Mouse (Mus musculus) hindlimb bud, embryonic 11.5 days (tissue): ENCODE data around the gene Msh4.

Experiments
- DNase-seq: peaks from one replicate; pipeline ENCODE4 v3.0.0-alpha.2; 2012; ENCODE audit warnings: low read depth, low spot score; ENCODE audit errors: extremely low spot score

Msh4 gene

GRCm38 (mm10) chr3:153906136-153906871, at the start of gene Msh4:
Gene Msh4, minus strand, starts transcription at chr3:153906138.
- no peak for DNase-seq

- DNase-seq, result no peak
Observed at GRCm38 (mm10) chr3:153948176-153948575, 42.2 kb upstream of the Msh4 start.

- DNase-seq, result no peak
Observed at GRCm38 (mm10) chr3:153947271-153947670, 41.3 kb upstream of the Msh4 start.

- peak; percentile 94 for DNase-seq
Observed at GRCm38 (mm10) chr3:153944335-153944990, 38.5 kb upstream of the Msh4 start, which contains the start of gene Acadm. Gene Acadm, minus strand, starts transcription at chr3:153944632.

- no peak for DNase-seq
Observed at GRCm38 (mm10) chr3:153943901-153944334, 38.0 kb upstream of the Msh4 start.

- DNase-seq, result no peak
Observed at GRCm38 (mm10) chr3:153943003-153943640, 37.2 kb upstream of the Msh4 start.

- no peak for DNase-seq
Observed at GRCm38 (mm10) chr3:153941613-153942012, 35.7 kb upstream of the Msh4 start.

- DNase-seq, result no peak
Observed at GRCm38 (mm10) chr3:153940486-153940885, 34.5 kb upstream of the Msh4 start.

- DNase-seq, result no peak
Observed at GRCm38 (mm10) chr3:153940021-153940420, 34.1 kb upstream of the Msh4 start.

- DNase-seq, result no peak
Observed at GRCm38 (mm10) chr3:153937116-153937810, 31.3 kb upstream of the Msh4 start.

- DNase-seq, result no peak
Observed at GRCm38 (mm10) chr3:153935878-153936277, 29.9 kb upstream of the Msh4 start.

GRCm38 (mm10) chr3:153932461-153932860, 26.5 kb upstream of the Msh4 start:
- no peak for DNase-seq

- DNase-seq, result no peak
Observed at GRCm38 (mm10) chr3:153929526-153929925, 23.6 kb upstream of the Msh4 start.

- no peak for DNase-seq
Observed at GRCm38 (mm10) chr3:153926333-153926732, 20.4 kb upstream of the Msh4 start.

- DNase-seq, result no peak
Observed at GRCm38 (mm10) chr3:153921147-153921910, 15.4 kb upstream of the Msh4 start.

GRCm38 (mm10) chr3:153917200-153917599, 11.3 kb upstream of the Msh4 start:
- no peak for DNase-seq

- DNase-seq, result no peak
Observed at GRCm38 (mm10) chr3:153913510-153914243, 7.7 kb upstream of the Msh4 start.

GRCm38 (mm10) chr3:153912546-153913509, 6.9 kb upstream of the Msh4 start, which contains the start of gene Rabggtb:
Gene Rabggtb, minus strand, starts transcription at chr3:153913009.
- DNase-seq, result peak; percentile 69
